Mouse (Mus musculus) lung, postnatal 4 days (tissue): ENCODE results near the gene 1700013G24Rik.
"Not testable (repeated sequence)": the region's sequence is repeated elsewhere in the genome, so short reads cannot be mapped to it uniquely, and the experiment has no call there.

Source experiments
- DNase-seq, 2 experiments: peaks; one replicate each; pipeline ENCODE4 v3.0.0; 2021

1700013G24Rik gene

DNA sequence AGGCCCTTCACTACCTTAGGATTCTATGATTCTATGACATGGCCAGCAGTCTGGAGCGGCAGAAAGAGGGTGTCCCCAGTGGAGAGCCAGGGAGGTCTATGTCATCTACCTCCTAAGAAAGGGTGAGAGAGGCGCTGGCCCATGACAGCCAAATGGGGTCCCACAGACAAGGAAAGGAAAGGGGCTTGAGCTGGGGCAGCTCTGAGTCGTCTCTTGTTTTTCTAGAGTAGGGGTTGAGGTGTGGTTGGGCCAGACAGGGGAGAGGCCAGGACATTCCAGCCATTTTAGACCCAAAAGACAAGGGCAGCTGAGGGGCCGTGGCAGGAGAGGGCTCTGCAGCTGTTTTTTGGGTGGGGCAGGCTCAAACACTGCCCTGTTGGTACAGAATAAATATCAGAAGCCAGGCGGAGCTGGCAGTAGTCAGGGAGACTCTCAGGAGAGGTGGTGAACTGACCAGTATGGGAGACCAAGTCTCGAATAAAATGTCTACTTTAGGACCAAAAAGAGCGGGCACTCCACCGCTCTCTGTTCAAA, at the start of gene 1700013G24Rik:
Gene 1700013G24Rik, plus strand, starts transcription at position 51 of the 534 bp plus-strand sequence.
- no peak for DNase-seq

DNA sequence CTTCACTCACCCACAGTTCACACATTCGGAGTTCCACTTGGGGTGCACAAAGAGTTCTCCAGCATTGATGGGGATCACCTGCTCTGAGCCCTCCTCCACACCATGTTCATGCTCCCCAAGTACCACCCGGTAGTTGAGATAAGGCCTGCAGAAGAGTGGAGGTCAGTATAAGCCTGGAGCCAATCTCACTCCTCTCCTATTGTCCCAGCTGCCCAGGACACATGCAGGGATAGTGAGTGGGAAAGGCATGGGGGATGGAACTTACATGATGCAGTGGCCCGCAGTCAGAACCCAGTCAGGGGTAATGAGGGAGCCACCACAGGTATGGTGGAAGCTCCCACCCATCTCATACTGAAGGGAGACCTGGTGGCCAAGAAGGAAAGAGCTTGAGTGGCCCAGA, 47.5 kb upstream of the 1700013G24Rik start:
- no peak for DNase-seq

DNA sequence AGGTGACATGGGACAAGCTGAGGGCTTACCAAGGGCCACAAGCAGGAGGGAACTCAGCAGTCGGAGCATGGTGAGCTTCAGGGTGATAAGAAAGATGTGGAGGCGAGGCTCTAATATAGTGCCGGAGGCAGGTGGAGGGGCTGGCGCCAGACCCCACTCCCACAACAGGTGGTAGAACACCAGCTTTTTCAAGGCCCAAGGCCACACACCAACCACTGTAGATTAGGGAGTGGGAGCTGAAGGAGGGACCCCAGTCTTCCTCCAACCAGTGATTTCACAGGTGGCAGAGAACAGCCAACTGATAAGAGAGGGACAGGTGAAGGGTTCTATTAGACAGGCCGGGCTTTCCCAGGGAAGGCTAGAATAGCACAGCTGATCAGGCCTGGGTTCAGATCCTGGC, 43.4 kb upstream of the 1700013G24Rik start, which contains the start of gene Cela3a:
Gene Cela3a, minus strand, starts transcription at position 101 of the 400 bp plus-strand sequence.
- no peak for DNase-seq

DNA sequence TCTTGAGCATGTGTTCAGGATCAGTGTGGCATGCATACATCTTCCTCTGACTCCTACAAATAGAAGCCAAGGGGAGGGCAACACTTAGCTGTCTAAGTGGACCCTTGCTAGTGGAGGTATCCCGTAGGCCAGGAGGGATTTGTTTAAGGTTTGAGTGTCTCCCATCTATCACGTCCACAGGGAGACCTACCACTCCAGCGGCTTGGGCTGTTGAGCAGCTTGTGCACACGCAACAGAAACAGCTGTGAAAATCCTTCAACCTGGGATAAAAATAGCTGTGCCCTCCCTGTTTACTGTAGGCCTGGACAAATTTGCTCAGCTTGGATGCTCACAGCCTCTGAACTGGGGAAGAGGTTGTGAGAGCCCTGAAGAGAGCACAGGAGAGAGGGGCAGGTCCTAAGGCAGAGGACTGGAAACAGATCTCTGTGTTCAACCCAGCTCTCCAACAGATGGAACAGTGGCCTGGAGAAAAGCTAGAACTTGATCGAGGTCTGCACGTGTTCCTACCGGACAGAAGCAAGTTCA, 40.8 kb upstream of the 1700013G24Rik start:
- DNase-seq, result not testable (repeated sequence)

DNA sequence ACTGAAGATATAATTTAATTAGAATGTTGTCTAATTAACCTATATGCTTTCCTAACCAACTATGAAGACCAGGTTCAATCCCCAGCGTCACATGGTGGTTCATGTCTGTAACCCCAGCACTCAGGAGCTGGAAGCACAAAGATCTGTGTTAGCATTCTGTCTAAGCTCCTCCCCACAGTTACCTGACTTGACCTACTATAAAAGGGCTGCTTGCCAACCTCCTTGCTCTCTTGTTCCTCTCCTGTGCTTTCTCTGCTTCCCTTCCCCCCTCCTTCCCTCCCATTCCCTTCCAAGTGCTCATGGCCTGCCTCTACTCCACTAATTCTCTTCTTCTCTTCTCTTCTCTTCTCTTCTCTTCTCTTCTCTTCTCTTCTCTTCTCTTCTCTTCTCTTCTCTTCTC, 38.1 kb upstream of the 1700013G24Rik start:
- no peak for DNase-seq

DNA sequence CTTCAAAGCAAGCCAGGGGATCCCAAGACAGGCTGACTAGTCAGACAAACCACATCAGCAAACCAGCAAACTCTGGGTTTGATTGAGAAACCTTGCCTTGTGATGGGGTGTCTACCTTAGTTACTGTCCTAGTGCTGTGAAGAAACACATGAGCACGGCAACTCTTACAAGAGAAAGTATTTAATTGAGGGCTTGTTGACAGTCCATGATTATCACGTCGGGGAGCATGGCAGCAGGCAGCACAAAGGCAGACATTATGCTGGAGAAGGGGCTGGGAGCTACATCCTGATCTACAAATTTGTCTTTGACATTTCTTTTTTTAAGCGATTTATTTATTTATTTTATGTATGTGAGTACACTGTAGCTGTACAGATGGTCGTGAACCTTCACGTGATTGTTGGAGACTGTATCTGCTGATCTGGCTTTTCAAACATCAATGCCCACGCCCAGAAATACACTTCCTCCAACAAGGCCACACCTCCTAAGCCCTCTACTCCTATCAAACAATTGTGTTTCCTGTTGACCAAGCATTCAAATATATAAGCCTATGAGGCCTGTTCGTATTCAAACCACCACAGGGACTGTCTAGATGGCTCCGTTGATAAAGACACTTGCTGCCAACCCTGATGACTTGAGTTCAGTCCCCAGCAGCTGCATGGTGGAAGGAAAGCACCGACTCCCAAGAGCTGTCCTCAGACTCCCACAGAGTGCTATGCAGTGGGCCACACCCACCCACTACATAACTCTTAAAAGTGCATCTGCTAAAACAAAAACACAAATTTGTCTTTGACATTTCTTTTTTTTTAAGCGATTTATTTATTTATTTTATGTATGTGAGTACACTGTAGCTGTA, 35.1 kb upstream of the 1700013G24Rik start:
- DNase-seq, result no peak

DNA sequence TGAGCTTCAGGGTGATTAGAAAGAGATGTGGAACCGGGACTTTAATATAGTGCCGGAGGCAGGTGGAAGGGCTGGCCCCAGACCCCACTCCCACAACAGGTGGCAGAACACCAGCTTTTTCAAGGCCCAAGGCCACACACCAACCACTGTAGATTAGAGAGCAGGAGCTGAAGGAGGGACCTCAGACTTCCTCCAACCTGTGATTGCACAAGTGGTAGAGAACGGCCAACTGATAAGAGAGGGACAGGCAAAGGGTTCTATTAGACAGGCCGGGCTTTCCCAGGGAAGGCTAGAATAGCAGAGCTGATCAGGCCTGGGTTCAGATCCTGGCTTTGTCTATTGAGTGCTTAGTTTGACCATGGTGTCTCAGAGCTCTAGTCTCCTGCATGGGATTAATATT, 22.6 kb upstream of the 1700013G24Rik start, which contains the start of gene Cela3b:
Gene Cela3b, minus strand, starts transcription at position 39 of the 400 bp plus-strand sequence.
- no peak for DNase-seq

DNA sequence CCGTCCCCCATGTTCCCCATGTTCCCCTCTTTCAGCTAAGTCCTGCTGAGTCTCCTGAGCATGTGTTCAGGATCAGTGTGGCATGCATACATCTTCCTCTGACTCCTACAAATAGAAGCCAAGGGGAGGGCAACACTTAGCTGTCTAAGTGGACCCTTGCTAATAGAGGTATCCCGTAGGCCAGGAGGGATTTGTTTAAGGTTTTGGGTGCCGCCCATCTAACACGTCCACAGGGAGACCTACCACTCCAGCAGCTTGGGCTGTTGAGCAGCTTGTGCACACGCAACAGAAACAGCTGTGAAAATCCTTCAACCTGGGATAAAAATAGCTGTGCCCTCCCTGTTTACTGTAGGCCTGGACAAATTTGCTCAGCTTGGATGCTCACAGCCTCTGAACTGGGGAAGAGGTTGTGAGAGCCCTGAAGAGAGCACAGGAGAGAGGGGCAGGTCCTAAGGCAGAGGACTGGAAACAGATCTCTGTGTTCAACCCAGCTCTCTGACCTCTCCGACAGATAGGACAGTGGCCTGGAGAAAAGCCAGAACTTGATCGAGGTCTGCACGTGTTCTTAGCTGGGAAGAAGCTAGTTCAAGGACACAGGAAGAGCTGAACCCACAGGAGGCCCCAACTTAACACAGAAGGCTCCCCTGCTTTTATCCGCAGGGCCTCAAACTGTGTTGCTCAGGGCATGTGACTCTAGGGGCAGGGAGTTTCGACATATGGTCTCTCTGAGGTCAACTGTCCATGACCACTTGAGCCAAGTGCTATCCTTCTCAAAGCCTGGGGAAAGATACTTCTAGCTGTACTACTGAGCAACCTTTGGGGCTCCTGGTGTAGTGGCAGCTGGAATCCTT, 20.2 kb upstream of the 1700013G24Rik start:
- not testable (repeated sequence) for DNase-seq

DNA sequence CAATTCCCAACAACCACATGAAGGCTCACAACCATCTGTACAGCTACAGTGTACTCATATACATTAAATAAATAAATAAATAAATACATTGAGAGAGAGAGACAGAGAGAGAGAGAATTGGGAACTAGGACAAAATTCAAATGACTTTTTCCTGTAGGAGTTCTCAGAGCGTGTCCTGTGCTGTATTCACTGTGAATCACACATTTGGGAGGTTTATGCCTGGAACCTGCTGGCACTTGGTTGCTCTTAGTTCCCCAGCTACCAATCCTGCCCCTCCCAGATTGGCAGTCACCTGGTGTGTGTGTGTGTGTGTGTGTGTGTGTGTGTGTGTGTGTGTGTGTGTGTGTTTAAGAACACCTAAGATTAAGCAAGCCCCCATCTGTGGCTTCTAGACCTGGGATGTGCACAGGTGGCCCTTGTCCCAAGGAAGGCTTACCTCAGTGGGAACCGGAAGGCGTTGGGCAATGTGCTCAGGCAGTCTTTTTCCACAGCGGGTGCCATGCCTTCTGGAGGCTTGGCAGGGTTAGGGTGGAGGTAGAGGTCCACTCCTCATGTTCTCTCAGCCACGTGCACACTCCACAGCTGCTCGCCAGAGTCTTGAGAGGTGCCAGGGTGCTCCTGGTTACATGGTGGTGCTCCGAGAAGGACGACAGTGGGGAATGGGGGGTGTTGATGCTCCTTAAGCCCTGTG, 16.0 kb upstream of the 1700013G24Rik start:
- DNase-seq, result peak in 1 of 2 experiments; percentile 31

DNA sequence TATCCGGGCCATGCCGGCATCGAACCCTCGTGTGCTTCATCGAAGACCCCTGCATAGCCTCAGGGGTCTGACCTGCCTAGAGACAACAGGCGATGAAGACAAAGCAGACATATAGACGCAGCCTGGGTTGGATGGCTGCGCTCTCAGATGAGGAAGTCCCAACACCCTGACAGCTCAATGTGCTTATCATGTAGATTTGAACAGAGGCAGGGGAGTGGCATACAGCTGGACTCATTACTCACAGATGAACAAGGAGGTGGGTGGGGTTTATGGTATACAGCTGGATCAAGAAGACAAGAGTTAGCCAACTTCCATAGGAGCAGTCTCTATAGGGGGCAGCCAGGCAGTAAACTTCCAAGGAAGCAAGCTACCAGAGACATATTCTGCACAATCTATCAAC, 14.2 kb upstream of the 1700013G24Rik start:
- no peak for DNase-seq

DNA sequence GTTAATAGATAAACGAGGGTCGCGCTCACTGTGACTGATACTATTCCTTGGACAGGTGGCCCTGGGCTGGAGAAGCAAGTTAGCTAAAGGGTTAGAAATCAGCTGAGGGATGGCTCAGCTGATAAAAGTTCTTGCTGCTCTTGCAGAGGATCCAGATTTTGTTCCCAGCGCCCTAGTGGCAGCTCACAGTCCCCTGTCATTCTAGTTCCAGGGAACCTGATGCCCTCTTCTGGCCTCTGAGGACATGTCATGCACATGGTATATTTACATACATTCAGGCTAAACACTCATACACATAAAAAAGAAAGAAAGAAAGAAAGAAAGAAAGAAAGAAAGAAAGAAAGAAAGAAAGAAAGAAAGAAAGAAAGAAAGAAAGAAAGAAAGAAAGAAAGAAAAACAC, 11.8 kb upstream of the 1700013G24Rik start:
- DNase-seq, result no peak

DNA sequence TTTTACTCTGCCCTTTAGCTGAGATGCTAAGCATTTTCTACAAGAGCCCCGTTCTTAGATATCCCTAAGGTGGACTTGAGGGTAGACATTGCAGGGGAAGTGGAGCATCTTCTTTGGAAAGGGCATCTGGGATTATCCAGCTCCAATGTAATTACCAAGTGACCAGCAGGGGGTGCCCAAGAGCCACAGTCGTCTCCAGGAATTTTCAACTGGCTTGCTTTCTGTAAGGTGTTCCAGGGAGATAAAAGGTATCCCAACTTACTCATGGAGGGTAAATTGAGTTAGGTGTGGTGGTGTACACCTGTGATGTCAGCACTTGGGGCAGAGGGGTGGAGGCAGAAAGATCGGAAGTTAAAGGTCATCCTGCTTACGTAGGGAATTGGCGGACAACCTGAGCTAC, 9.5 kb upstream of the 1700013G24Rik start:
- DNase-seq, result peak; percentile 53 to 79

DNA sequence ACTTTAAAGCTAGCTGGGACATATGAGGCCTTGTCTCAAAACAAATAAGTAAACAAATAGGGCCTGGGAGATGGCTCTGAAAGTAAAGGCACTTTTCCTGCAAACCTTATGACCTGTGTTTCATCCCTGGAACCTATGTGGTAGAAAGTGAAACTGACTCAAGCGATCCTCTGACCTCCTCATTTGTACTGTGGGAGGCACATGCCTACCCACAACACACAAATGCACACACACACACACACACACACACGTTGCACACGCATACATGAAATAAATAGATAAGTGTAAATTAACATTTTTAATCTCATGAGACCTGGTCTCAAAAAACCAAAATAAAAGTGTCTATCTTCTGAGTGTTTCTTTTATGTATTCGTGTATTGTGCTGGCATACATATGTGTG, 7.2 kb upstream of the 1700013G24Rik start:
- DNase-seq, result no peak

DNA sequence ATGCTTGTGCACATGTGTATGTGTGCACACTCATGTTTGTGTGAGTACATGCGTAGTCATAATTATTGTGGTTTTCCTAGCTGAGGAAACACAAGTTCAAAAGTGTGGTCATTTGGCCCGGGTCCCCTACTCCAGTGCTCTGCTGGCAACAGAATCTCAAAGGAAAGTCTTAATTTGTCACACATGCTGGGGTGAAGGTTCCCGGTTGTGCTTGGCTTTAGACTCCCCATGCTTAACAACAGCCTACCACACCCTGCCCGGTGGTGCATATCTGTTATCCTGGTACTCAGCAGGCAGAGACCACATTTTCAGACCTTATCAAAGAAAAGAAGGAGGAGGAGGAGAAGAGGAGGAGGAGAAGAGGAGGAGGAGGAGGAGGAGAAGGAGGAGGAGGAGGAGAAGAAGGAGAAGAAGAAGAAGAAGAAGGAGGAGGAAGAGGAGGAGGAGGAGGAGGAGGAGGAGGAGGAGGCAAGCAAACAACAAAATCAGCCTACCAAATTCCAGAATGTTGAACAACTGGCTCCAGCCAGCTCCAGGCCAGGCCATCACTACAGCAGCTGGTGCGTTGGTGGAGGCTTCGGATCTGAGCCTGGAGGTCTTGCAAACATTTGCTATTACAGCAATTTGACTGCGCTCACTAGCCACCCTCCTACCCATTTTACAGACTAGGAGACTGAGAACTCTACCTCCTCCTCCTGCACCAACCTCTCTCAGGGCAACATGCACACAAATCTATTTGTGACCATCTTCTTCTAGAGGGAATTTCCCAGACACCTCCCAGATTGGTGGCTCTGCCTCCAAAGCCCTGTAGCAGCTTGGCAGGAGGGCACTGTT, 5.5 kb upstream of the 1700013G24Rik start:
- no peak for DNase-seq

DNA sequence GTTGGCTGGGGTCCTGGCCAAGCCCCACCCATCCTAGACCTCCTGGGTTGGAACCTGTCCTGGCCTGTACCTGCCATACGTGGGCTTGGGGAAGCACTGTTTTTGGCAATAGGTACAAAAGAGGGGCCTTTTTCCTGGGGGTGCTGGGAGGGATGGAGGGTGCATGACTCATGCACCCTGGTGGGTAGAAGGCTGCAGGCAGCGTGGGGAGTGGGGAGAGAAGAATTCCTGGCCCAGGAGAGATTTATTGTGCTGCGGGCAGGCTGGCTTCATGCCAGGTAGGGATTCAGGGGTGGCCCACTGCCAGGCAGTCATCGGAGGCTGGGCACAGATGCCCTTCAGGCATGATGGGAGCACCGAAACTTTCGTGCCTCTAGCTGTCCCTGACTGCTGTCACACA, 4.9 kb upstream of the 1700013G24Rik start:
- no peak for DNase-seq

DNA sequence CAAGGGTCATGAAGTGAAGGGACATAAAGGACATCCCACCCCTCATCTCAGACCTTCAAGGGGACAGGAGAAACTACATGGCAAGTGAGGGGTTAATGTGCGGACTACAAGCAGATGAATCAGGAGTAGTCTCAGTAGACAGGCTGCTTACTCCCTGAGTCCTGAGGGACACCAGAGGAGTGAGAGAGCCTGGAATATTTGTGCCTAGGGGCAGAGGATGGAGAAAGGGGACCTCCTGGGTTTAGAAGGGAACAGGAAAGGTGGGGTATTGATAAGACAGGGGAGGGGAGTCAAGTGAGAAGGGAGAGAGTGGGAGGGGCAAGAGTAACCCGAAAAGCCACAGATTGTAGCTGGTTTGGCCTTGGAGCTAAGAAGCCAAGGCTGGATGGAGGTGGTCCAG, 4.4 kb upstream of the 1700013G24Rik start:
- DNase-seq, result no peak

DNA sequence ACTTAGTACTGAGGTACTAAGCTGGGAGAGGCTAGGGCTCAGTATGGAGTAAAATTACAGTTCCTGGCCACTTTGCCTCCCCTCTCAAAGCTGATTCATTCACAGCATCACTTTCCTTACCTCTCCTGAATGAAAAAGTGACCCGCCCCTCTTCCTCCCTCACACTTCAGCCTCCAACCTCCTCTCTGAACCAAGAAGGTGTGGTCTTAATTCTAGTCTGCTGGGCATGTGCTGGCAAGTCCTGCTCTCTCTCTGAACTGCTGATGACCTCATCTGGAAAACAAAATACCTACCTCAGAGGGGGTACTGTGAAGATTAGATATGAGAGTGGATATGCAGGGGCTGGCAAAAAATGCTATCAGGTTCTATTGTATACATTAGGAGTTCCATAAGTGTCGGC, 4.0 kb upstream of the 1700013G24Rik start:
- no peak for DNase-seq

DNA sequence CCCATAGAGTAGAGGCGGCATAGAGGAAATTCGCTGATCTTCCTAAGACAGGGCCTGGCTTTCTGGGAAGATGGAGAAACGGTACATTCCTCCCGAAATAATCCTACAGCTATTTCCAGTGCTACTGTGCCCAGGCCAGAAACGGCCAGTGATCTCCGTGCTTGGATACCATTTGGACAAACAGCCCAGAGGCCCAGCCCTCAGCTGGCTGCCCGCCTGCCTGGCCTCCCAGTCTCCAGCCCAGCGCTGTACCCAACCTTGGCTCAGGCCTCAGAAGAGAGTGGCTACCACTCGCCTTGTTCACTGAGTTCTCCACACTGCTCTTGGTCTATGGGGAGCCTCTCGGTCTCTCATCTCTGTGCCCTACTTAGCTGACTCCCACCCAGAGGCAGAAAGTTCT, 3.4 kb upstream of the 1700013G24Rik start:
- DNase-seq, result no peak

DNA sequence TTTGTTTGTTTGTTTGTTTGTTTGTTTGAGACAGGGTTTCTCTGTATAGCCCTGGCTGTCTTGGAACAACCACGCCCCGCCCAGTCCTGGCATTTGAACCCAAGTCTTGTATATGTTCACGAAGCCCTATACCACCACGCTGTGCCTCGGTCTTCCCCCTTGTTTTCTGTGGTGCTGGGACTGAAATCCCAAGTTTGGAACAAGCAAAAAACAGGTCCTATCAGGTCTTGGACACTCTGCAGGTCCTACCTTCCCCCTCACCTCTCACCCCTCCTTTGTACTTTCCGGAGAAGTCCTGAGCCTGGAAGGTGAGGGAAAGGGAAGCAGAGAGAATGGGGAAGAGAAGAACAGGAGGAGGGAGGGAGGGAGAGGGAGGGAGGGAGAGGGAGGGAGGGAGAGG, 894 bp upstream of the 1700013G24Rik start:
- no peak for DNase-seq

DNA sequence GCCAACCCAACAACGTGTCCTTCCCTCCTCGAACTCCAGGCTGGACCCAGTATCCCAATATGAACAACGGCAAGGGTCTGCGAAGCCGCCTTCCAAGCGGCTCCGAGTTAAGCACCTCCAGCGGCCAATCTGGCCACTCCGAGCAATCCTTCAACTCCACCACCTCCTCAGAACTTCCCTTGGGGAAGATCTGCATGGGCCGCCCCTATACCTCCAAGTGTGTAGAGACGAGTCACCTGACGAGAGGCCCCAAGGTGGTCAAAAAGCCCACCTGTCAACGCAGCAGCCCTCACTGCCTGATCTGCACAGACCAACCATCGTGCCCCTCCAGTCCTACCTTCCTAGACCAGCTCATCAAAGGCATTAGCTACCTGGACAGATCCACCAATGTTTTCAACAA, 1.5 kb downstream of the 1700013G24Rik start:
- DNase-seq, result no peak

DNA sequence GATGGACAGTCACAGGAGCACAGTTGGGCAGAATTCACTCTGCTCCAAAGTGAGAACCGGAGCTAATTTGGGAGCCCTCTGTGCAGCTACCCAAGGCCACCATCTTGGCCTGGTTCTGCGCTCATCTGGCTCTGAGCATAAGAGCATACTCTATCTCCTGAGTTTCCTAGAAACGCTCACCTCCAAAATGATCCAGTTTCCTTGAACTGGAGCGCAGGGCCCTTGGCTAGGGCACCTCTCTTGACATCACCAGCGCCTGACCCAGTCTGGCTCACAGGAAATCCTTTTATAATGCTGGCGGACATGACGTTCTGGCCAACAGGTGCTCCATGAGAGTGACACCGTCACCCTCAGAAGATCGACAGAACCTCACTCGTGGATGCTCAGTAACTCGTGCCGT, 3.5 kb downstream of the 1700013G24Rik start:
- DNase-seq, result no peak

DNA sequence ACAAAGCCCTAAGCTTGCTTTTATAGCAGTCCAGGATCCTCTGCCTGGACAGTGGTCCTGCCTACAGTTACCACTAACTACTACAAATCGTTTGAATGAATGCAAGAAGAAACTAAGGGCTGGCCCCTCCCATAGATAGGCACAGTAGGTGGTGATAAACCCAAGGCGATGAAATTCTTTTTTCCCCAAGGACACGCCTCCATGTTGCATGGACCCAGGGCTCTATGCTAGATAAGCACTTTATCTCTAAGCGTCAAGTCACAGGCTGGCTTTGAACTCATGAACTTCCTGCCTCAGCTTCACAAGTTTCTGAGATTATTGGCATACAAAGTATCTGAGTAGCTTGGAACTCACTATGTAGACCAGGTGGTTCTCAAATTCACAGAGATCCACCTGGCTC, 4.2 kb downstream of the 1700013G24Rik start:
- DNase-seq, result no peak
